Mouse (Mus musculus): ENCODE data around the gene Trp53tg5.

DNA sequence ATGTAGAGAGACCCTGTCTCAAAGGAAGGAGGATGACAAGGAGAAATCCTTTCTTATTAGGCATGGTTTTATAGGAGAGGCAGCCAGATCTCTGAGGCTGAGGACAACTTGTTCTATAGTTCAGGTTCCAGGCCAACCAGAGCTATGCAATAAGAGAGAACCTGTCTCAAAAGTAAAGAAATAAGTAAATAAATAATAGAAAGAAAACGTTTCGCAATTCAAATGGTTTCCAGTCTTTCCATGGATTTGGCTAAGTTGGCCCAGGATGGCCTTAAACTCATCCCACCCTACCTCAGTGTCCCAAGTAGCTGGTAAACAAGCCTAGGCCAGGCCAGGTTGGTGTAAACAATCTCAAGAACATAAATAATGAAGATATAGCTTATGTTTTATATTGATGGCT is 28.8 kb downstream of the Trp53tg5 start:
- TF ChIP-seq FLI1 (IDR thresholded peaks at IDR 0.05; ENCODE audit: low read length) (no peak), GATA1 (IDR thresholded peaks at IDR 0.05; ENCODE audit: borderline replicate concordance, low read length) (no peak)

Data from megakaryocyte, embryonic 14.5 days (primary cell).